Mouse (Mus musculus) lung, postnatal 0 days (tissue): ENCODE data around the gene Hamp2.
"Not testable (repeated sequence)": the region's sequence is repeated elsewhere in the genome, so short reads cannot be mapped to it uniquely, and the experiment has no call there.

ENCODE experiments used
- CTCF ChIP-seq: IDR thresholded peaks from 2 replicates; pipeline ENCODE4 v1.5.1; 2016; ENCODE audit warnings: antibody characterized with exemption, mild to moderate bottlenecking
- EP300 ChIP-seq: IDR thresholded peaks from 2 replicates; pipeline ENCODE4 v1.6.1; 2016; ENCODE audit warnings: antibody characterized with exemption, mild to moderate bottlenecking, control low read depth

DNA sequence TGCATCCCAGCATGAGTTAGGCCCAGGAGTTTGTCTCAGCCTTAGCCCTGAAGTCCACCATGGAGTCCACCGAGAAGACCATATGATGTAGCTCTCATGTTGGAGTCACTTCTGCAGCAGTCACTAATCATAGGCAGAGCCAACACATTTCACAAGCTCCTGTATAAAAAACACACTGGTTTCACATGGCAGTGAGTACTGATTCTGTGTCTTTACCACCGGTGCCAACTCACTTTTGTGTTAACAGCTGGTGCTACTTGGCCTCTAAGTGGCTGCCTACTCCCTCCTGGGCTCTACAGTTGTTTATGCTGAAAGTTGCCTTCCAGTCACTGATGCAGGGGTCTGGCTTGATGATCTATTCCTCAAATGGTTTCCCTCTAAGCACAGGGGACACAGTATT lies at the start of gene Hamp2:
- TF ChIP-seq EP300, CTCF: not testable (repeated sequence)
